Mouse (Mus musculus) bone marrow, adult 2 months (tissue): ENCODE measurements at regions not wholly inside any gene's neighbourhood (a gene's known extent, or its start where the extent isn't known, plus 50 kb on each side); places are given as distances from the start of the nearest gene placed in this dataset.

Source experiments
- CTCF ChIP-seq: fragments of 200-500 bp; IDR thresholded peaks from 2 replicates; pipeline ENCODE4 v1.5.1; 2011; ENCODE audit warnings: low read length, control low read depth; ENCODE audit not compliant: control insufficient read depth, insufficient read depth
- POLR2A ChIP-seq: fragments of 200-500 bp; IDR thresholded peaks from 2 replicates; pipeline ENCODE4 v1.6.1; 2011; ENCODE audit warnings: low read depth, mild to moderate bottlenecking, control low read depth, low read length, borderline replicate concordance; ENCODE audit not compliant: control insufficient read depth

DNA sequence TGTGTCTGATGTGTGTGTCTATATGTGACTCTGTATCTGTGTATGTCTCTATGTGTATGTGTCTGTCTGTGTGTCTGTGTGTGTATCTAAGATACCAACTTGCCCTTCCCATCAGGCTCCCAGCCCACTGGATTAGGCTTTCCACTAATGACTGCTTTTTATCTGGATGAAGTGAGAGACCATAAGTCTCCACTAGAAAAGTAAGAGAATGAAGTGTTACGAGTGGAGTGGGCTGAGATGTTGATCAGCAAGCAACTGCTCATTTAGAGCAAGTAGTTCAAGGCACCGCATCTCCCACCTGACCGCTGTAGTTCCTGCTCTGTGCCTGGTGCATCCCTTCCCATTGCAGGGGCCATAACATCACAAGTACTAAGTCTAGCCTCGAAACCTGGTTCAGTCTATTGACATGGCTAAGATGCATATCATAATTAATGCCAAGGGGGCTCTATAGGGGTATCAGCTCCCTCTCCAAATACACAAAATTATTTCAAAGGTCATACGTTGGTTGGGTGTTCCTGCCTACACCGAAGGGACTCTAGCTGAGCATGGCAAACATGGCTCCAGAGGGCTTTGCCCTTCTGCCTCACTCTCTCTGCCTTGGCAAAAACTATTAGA, 173.5 kb downstream of the Ifng start:
- TF ChIP-seq CTCF, result no peak
- no peak for TF ChIP-seq POLR2A
